Mouse (Mus musculus) testis, adult 2 months (tissue): ENCODE results near the gene Phf21a. TPM values are rescaled to one million over a fixed set of nuclear protein-coding genes. Genes with fewer than 3 reads are reported as not detected.

Experiments used
- H3K27ac ChIP-seq: fragments of 200-500 bp; 2 replicates; pipeline ENCODE4 v1.5.1; 2012; ENCODE audit warnings: low read depth, low read length; ENCODE audit not compliant: control insufficient read depth, insufficient read depth
- H3K27me3 ChIP-seq: fragments of 200-500 bp; 2 replicates; pipeline ENCODE4 v1.6.1; 2012; ENCODE audit warnings: mild to moderate bottlenecking, low read length, moderate library complexity; ENCODE audit not compliant: control insufficient read depth, insufficient read depth
- H3K36me3 ChIP-seq: fragments of 200-500 bp; 2 replicates; pipeline ENCODE4 v1.6.1; 2012; ENCODE audit warnings: mild to moderate bottlenecking, low read length; ENCODE audit not compliant: control insufficient read depth, insufficient read depth
- H3K4me1 ChIP-seq: fragments of 200-500 bp; 2 replicates; pipeline ENCODE4 v1.6.1; 2012; ENCODE audit warnings: low read length; ENCODE audit not compliant: control insufficient read depth, insufficient read depth
- H3K4me3 ChIP-seq: fragments of 200-500 bp; 2 replicates; pipeline ENCODE4 v1.5.1; 2012; ENCODE audit warnings: low read depth, mild to moderate bottlenecking, low read length, moderate library complexity, mixed read lengths; ENCODE audit not compliant: control insufficient read depth
- CTCF ChIP-seq: fragments of 200-500 bp; IDR thresholded peaks from 2 replicates; pipeline ENCODE4 v1.5.1; 2012; ENCODE audit warnings: low read depth, mild to moderate bottlenecking, inconsistent platforms, low read length, moderate library complexity; ENCODE audit not compliant: control insufficient read depth, insufficient read depth, insufficient replicate concordance
- POLR2A ChIP-seq: fragments of 200-500 bp; IDR thresholded peaks from 2 replicates; pipeline ENCODE4 v1.6.1; 2012; ENCODE audit warnings: low read depth, mild to moderate bottlenecking, inconsistent platforms, low read length, moderate library complexity; ENCODE audit not compliant: control insufficient read depth
- polyA plus RNA-seq: library from polyadenylated mRNA; depleted of rRNA; stranded (reverse); fragments of >200 nt; gene quantifications from 2 replicates; pipeline ENCODE4 v1.2.3, GENCODE M21; 2012

Phf21a gene
- polyA plus RNA-seq, 1 experiment: 78.4 TPM

DNA sequence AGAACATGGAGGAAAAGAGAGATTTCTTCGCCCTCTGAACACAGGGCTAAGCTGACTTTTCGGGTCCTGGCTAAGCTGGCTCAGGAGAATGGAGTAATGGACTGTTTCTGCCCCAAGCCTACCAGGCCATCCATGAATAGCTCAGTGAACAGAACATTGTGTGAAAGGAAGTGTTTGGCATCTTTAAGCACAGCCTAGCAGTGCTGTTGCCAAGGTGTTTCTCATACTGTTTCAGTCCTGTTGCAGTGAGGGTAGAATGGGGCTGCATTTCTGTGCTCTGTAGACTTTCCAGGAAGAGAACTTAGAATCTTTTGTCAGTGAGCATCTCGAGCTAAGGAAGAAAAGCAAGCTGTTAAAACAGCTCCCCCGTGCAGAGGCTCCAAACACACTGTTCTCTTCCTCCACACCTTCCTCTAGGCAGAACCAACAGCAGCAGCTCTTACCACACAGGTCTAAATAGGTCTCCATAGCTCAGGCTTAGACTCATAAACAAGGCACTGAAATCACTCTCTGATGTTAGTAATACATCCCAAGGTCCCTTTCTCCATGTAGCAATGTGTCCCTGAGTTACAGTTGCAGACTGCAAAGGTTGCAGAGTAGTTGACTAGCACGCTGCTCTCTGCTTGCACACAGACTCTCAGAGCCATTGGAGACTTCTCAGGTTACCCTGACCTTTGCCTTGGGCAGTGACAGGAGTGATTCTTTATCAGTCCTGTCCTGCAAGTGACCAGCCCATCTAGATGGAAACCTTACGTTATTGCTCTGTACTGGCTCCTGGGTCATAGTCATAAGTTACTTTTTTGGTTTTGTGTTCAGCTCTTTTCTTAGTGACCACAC is 256.9 kb downstream of the Phf21a start:
- H3K36me3 ChIP-seq: no peaks in the 10 kb centered on the region; the same call in 1 of the 2 replicates

DNA sequence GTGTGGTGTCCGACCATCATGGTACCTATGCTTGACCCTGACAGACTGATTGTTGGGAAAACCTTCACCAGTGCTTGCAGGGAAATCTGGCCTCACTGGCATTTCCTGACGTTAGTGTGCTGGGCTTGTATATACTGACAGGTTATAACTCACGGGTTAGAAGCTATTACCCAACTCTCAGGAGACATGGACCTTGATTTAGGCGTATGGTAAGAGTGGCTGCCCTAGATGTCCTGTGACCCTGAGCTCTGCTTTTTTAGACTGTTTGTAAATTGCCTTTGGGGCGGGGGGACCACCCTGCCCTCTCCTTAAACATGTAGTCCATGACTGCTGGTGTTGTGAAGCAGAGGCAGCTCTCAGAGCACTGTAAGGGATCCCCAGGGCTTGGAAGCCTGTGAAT is 257.8 kb downstream of the Phf21a start:
- H3K27me3 ChIP-seq: no peaks in the 10 kb centered on the region
- TF ChIP-seq POLR2A (no peak), CTCF (no peak)
- no peak overlapping the region for H3K4me3 ChIP-seq
- H3K36me3 ChIP-seq: no peaks in the 10 kb centered on the region; the same call in 1 of the 2 replicates
- H3K4me1 ChIP-seq: no peaks in the 10 kb centered on the region; the same call in 1 of the 2 replicates
- no peak overlapping the region for H3K27ac ChIP-seq

More for the DNA sequence above, 256.9 kb downstream of the Phf21a start:
- H3K27ac ChIP-seq: no peak overlapping the region
- TF ChIP-seq CTCF: no peak
- no peak for TF ChIP-seq POLR2A
- no peak overlapping the region for H3K4me3 ChIP-seq
- no peaks in the 10 kb centered on the region for H3K27me3 ChIP-seq
- H3K4me1 ChIP-seq: no peaks in the 10 kb centered on the region; the same call in 1 of the 2 replicates

DNA sequence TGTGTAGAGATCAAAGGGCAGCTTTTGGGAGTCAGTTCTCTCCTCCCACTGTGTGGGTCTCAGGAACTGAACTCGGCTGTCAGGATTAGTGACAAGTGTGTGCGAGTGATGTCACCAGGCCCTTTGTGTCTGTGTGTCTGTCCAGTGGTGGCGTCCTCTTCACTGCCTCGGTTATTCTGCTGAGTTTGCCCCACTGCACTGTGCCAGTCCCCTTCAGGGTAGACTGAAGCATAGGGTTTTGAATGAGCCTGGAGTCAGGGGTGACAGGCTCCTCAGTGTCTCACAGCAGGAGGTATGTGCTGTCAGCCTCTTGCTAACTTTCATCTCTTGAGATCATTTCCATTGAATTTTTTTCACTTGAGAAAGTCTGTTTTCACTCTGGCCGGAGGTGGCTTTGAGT is 260.5 kb downstream of the Phf21a start:
- Histone ChIP-seq H3K27me3 (no peaks in the 10 kb centered on the region), H3K27ac (no peak overlapping the region), H3K4me3 (no peak overlapping the region), H3K36me3 (no peaks in the 10 kb centered on the region; the same call in none of the 2 replicates), H3K4me1 (no peaks in the 10 kb centered on the region; the same call in 1 of the 2 replicates)
- no peak for TF ChIP-seq CTCF
- no peak for TF ChIP-seq POLR2A

DNA sequence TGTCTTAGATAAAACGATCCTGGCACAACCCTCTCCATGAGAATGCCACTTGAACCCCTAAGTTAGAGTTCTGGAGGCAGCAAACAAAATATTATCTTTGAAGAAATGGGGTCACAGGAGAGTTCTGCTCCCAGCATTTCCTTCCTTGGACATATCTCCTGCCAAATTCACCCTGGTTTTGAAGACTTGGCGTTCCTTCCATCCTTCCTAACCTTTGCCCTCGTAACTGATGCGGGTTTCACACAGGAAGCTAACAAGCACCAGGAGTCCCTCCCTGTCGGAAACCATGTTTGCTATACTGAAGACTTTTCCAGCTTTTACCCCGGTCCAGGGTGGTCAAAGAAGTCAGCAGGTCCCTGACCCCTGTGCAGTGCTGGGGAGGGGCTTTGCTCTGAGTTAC is 261.3 kb downstream of the Phf21a start:
- TF ChIP-seq CTCF (no peak), POLR2A (no peak)
- H3K4me3 ChIP-seq: no peak overlapping the region
- H3K27ac ChIP-seq: peak overlapping the region; percentile 37
- peaks cover 2% of the 10 kb centered on the region for H3K36me3 ChIP-seq
- no peaks in the 10 kb centered on the region for H3K27me3 ChIP-seq
- H3K4me1 ChIP-seq: no peaks in the 10 kb centered on the region; the same call in 1 of the 2 replicates

- Histone ChIP-seq H3K27me3 (no peaks in the 10 kb centered on the region), H3K27ac (no peak overlapping the region), H3K4me1 (no peaks in the 10 kb centered on the region), H3K4me3 (no peak overlapping the region), H3K36me3 (peaks cover 2% of the 10 kb centered on the region)
- TF ChIP-seq POLR2A (no peak), CTCF (no peak)
Measured at GRCm38 (mm10) chr2:92359301-92359700, 266.4 kb downstream of the Phf21a start.

DNA sequence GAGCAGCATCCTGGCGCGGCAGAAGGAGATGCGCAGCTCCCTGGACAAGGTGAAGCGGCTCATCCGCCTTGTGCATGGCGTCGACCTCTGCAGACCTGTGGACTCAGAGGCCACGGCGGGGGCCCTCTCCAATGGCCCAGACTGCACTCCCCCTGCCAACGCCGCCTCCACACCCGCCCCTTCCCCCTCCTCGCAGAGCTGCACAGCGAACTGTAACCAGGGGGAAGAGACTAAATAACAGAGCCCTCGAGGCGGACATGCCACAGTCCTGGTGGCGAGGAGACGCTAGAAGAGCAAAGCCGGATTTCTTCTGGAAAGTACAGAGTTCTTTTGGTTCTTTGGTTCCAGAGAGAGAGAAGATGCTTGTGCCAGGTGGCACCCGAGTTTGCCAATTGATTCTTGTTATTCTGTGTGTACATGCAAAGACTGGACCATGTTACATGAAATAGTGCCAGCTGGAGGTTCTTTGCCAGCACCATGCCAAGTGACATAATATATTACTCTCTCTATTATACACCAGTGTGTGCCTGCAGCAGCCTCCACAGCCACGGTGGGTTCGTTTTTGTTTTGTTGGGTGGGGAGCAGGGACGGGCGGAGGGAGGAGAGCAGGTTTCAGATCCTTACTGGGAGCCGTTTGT is 267.4 kb downstream of the Phf21a start:
- Histone ChIP-seq H3K27me3 (no peaks in the 10 kb centered on the region), H3K36me3 (peaks cover 2% of the 10 kb centered on the region), H3K4me3 (no peak overlapping the region), H3K4me1 (no peaks in the 10 kb centered on the region), H3K27ac (no peak overlapping the region)
- TF ChIP-seq CTCF: no peak
- no peak for TF ChIP-seq POLR2A

GRCm38 (mm10) chr2:92360893-92361292 is 268.0 kb downstream of the Phf21a start:
- Histone ChIP-seq H3K27ac (no peak overlapping the region), H3K36me3 (peaks cover 2% of the 10 kb centered on the region), H3K4me1 (no peaks in the 10 kb centered on the region), H3K4me3 (no peak overlapping the region), H3K27me3 (no peaks in the 10 kb centered on the region)
- no peak for TF ChIP-seq POLR2A
- TF ChIP-seq CTCF: no peak
